Mouse (Mus musculus) layer of hippocampus, adult 2 months (tissue): ENCODE results near the gene Actrt2. TPM values are rescaled to one million over a fixed set of nuclear protein-coding genes. Genes with fewer than 3 reads are reported as not detected.

Source experiments
- DNase-seq, 2 experiments: peaks; one replicate each; pipeline ENCODE4 v3.0.0; 2022; ENCODE audit warnings: low spot score in 2 of 2
- H3K27ac ChIP-seq: fragments of 200-600 bp; 2 replicates; pipeline ENCODE4 v1.8.1; 2022
- H3K4me3 ChIP-seq: fragments of 200-600 bp; 2 replicates; pipeline ENCODE4 v1.8.1; 2022; ENCODE audit warnings: mild to moderate bottlenecking
- CTCF ChIP-seq: fragments of 200-600 bp; conservative IDR thresholded peaks from 2 replicates; pipeline ENCODE4 v1.8.1; 2022; ENCODE audit warnings: antibody characterized with exemption, mild to moderate bottlenecking, moderate library complexity
- total RNA-seq, 2 experiments: library from RNA; stranded (reverse); gene quantifications; 2 replicates each; pipeline ENCODE4 v1.2.3; 2021

Gene Actrt2
- total RNA-seq, 2 experiments from 2014 or later = not detected

- no peak for TF ChIP-seq CTCF
- H3K4me3 ChIP-seq = no peak overlapping the region
- H3K27ac ChIP-seq = no peak overlapping the region
- no peak for DNase-seq
These were observed 31.6 kb upstream of the Actrt2 start for GRCm38 (mm10) chr4:154699236-154699635.

GRCm38 (mm10) chr4:154698631-154699030, 31.0 kb upstream of the Actrt2 start:
- DNase-seq = no peak
- Histone ChIP-seq H3K4me3 (no peak overlapping the region), H3K27ac (no peak overlapping the region)
- TF ChIP-seq CTCF = no peak

GRCm38 (mm10) chr4:154698021-154698590, 30.4 kb upstream of the Actrt2 start:
- Histone ChIP-seq H3K4me3 (no peak overlapping the region), H3K27ac (no peak overlapping the region)
- DNase-seq = no peak
- TF ChIP-seq CTCF = no peak

- DNase-seq = no peak
- no peak overlapping the region for H3K4me3 ChIP-seq
- H3K27ac ChIP-seq = no peak overlapping the region
- TF ChIP-seq CTCF = no peak
These were observed 29.8 kb upstream of the Actrt2 start for GRCm38 (mm10) chr4:154697476-154697875.

- DNase-seq = no peak
- TF ChIP-seq CTCF = no peak
- no peak overlapping the region for H3K27ac ChIP-seq
- no peak overlapping the region for H3K4me3 ChIP-seq
These were observed 28.9 kb upstream of the Actrt2 start for GRCm38 (mm10) chr4:154696552-154696951.

- no peak for TF ChIP-seq CTCF
- Histone ChIP-seq H3K4me3 (no peak overlapping the region), H3K27ac (no peak overlapping the region)
- no peak for DNase-seq
These were observed 28.5 kb upstream of the Actrt2 start for GRCm38 (mm10) chr4:154696146-154696545.

- H3K27ac ChIP-seq = no peak overlapping the region
- no peak for DNase-seq
- TF ChIP-seq CTCF = no peak
- no peak overlapping the region for H3K4me3 ChIP-seq
These were observed 26.7 kb upstream of the Actrt2 start for GRCm38 (mm10) chr4:154694361-154694760.

- no peak for DNase-seq
- TF ChIP-seq CTCF = 0 out of 2 replicates have a peak, but pooled peaks have one; percentile 2
- Histone ChIP-seq H3K4me3 (no peak overlapping the region), H3K27ac (no peak overlapping the region)
These were observed 25.8 kb upstream of the Actrt2 start for GRCm38 (mm10) chr4:154693348-154694015.

- no peak for TF ChIP-seq CTCF
- DNase-seq = no peak
- Histone ChIP-seq H3K27ac (no peak overlapping the region), H3K4me3 (no peak overlapping the region)
These were observed 15.5 kb upstream of the Actrt2 start for GRCm38 (mm10) chr4:154683068-154683752.

GRCm38 (mm10) chr4:154682311-154682710, 14.6 kb upstream of the Actrt2 start:
- DNase-seq = no peak
- H3K4me3 ChIP-seq = no peak overlapping the region
- no peak overlapping the region for H3K27ac ChIP-seq
- TF ChIP-seq CTCF = no peak

- no peak for TF ChIP-seq CTCF
- no peak for DNase-seq
- Histone ChIP-seq H3K27ac (no peak overlapping the region), H3K4me3 (no peak overlapping the region)
These were observed 7.9 kb upstream of the Actrt2 start for GRCm38 (mm10) chr4:154675441-154676000.

GRCm38 (mm10) chr4:154674966-154675365, 7.3 kb upstream of the Actrt2 start:
- Histone ChIP-seq H3K4me3 (no peak overlapping the region), H3K27ac (no peak overlapping the region)
- no peak; the same call in 1 of the 2 replicates for TF ChIP-seq CTCF

GRCm38 (mm10) chr4:154674541-154674940, 6.9 kb upstream of the Actrt2 start:
- no peak overlapping the region for H3K27ac ChIP-seq
- H3K4me3 ChIP-seq = no peak overlapping the region
- DNase-seq = peak; percentile 19 to 74
- TF ChIP-seq CTCF = peak; percentile 93

More at GRCm38 (mm10) chr4:154674966-154675365, 7.3 kb upstream of the Actrt2 start:
- no peak for DNase-seq
